Mouse (Mus musculus) v-Abl transformed pro-B cells (cell line): ENCODE measurements around the gene Tbcc.

ENCODE experiments used
- in situ Hi-C, 2 experiments: fragments of 400-800 bp; cut with MboI; formaldehyde crosslinking; loops; one replicate each; pipeline ENCODE4 v1.15.1; 2025; ENCODE audit not compliant: unreplicated experiment in 2 of 2

Gene Tbcc

DNA sequence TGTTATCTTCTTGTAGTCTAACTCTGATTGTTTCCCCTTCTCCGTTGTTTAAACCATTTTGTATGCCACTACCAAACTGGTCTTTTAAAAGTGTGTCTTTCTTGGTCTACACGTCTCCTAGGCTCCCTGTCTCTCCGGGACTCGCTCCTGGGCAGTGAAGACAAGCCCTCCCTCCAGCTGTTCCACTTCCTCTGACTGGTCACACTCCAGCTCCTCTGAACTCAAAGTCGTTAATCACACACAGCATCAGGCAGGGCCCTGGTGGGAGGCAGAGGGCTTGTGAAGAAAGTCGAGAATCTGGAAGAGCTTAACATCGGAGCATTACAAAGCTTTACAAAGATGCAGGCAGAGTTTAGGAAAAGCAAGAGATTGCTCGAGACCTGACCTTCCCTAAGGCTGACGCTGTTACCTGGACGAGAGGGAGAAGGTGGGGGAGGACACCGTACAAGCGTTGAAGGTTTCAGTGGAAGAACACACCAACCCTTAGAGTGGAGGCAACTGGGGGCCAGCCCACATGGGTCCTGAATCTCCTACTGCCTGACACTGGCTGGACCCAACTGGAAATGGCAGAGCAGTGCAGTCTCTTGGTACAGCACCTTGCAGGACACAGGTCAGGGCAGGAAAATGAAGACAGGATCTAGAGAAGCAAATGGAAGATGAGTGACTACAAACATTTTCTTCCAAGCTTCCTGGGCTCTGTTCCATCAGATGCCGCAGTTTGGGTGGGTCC, 6.9 kb downstream of the Tbcc start:
- in situ Hi-C loops = no loop called here

DNA sequence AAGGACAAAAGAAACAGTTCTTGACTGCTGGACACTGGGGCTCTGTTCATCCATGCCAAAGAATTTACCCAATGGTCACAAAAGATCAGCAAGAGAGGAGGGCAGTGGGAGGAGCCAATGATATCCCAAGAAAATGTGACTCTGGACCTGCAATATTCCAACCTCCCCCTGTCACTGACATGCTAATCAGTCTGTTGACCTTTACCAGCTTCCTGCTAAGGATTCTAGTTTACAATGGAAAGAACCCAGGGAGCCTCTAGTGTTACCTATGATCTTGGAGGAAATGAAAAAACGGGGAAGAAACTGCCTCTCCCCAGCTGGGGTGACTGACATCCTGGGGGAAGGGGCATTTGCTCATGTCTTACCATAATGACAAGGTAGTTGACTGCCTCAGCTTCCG, 10.5 kb downstream of the Tbcc start:
- in situ Hi-C loops = loop anchor here in 1 of 2 experiments (25.0 kb wide), 1 partner anchor 1164 kb away; the partner anchor contains the start of gene 1600014C23Rik

DNA sequence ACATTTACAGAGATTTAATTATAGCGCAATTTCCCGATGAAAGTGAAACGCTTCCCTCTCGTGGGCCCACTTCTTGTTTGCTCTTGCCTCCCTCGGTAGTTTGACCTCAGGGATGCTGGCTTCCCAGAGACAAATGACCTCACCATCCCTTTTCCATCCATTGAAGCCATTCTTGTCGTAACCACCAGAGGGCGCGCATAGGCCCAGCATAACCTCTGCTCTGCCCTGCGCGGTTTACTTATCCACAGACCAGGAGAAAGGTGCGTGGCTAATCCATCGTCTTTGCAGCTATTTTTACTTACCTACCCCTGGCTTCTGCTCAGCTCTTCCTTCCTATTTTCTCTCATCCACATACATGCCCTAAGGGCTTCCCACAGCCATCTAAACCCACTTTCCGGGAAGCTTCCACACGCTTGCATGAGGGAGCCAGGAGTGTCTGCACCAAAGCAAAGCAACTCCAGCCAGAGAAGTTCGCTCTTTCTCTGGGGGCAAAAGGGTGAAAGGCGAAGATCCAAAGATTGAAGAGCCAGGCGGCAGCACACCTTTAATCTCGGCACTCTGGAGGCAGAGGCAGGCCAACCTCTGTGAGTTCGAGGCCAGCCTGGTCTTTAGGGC, 13.5 kb downstream of the Tbcc start:
- in situ Hi-C loops = loop anchor here in 1 of 2 experiments (25.0 kb wide), 1 partner anchor 1167 kb away; the partner anchor contains the start of gene 1600014C23Rik

DNA sequence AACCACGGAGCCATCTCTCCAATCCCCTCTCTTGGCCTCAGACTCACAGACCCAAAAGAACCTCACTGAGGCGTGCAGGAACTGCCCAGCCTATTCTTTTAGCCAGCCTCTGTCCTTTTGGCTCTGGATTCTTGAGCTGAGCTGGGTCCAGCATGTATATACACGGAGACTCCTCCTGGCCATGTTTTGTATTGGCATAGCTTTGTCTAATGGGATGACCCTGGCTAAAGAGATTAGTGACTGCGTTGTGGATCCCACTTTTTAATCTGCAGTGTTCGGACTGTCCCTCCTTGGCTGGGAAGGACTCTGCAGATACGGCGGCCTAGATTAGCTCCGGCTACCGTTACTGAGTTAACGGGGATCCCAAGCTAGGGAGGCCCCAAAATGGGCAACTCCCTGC, 19.7 kb downstream of the Tbcc start, which contains the start of gene Prph2:
Gene Prph2 (plus strand): TSS at position 274 of the 400 bp plus-strand sequence.
- in situ Hi-C loops = loop anchor here in 1 of 2 experiments (25.0 kb wide), 1 partner anchor 1173 kb away; the partner anchor contains the start of gene 1600014C23Rik

DNA sequence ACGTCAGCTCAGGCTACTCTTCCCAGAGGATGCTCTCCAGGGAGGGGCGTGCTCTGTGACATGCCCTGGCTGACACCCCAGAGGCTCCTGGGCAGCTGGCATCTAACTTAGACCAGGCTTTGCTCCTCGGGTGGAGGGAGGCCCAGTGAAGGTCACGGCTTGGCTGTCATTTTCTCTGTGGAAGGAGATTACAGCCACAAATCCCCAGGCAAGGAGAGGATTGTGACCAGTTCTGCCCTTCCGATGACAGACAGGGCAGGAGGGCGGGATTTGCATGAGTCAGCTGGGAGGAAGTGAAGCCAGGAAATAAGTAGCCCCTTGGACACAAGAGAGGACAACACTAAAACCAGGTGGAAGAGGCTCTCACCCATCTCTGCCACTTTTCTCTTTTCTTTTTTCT, 21.8 kb downstream of the Tbcc start:
- in situ Hi-C loops = loop anchor here in 1 of 2 experiments (25.0 kb wide), 1 partner anchor 1175 kb away; the partner anchor contains the start of gene 1600014C23Rik

DNA sequence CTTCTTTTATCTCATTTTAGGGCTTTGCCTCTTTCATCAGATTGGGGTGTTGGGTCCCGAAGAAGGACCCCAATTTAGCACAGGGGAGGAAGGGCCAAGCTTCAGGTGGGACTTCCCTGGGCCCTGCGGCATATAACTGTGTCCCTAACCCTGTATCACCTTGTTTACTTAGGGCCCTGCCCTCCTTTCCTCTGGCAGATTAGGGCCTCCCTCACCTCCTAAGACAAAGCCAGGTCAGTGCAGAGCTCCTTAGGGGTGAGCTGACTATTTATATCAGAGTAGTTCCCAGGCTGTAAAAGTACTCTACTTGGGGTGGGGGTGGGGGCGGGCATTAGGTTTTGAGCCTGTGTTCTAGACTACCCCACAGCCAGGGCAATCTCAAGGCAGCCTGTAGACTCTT, 24.6 kb downstream of the Tbcc start:
- in situ Hi-C loops = loop anchor here in 1 of 2 experiments (25.0 kb wide), 1 partner anchor 1178 kb away; the partner anchor contains the start of gene 1600014C23Rik

DNA sequence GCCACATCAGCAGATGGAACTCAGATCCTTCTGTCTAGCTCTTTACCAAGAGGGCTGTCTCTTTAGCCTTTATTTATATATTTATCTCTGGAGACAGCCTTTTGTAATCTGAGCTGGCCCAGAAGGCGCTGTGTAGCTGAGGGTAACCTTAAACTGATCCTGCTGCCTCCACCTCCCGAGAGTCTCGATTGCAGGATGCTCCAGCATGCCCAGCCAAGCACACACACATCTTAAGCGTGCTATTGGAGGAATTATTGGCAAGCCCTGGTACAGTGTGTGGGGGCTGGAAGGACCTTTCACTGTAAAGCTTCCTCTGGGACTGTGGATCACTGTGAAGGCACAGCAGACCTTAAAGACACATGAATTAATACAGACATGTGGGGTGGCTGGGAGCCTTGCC, 28.5 kb downstream of the Tbcc start:
- in situ Hi-C loops = loop anchor here in 1 of 2 experiments (25.0 kb wide), 1 partner anchor 1182 kb away; the partner anchor contains the start of gene 1600014C23Rik

DNA sequence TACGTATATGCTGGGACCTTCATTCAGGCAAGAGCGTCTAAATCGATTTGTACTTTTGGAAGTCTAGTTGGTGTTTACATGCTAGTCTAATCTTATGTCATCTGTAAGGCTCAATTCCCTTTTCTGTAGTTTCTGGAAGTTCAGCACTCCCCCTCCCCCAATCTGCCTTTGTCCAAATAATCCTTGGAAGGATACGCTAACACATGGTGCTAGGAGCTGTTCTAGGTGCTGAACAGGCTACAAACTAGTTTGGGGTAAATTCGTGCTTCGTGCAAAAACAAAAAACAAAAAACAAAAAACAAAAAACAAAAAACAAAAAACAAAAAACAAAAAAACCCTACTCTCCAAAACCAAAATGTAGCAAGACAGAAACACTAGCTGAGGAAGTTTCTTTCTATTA, 30.4 kb downstream of the Tbcc start:
- in situ Hi-C loops = loop anchor here in 1 of 2 experiments (25.0 kb wide), 1 partner anchor 1184 kb away; the partner anchor contains the start of gene 1600014C23Rik

DNA sequence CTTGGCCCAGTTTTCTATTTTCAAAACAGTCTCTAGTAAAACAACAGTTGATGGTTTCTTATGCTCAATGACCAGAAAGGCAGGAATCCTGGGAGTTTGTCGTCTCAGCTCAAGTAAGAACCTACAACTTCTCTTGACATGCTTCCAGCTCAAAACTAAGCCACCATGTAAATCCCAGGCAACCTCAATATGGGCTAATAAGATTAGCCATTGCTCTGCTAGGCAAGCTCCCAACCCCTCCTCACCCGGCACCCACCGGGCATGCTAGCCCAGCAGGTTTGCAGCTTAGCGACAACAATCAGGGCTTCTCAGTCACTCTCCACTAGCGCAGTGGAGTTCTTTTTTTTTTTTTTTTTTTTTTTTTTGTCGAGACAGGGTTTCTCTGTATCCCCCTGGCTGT, 35.7 kb downstream of the Tbcc start:
- in situ Hi-C loops = loop anchor here in 1 of 2 experiments (25.0 kb wide), 1 partner anchor 714 kb away; the partner anchor contains the start of genes Polh and Xpo5

DNA sequence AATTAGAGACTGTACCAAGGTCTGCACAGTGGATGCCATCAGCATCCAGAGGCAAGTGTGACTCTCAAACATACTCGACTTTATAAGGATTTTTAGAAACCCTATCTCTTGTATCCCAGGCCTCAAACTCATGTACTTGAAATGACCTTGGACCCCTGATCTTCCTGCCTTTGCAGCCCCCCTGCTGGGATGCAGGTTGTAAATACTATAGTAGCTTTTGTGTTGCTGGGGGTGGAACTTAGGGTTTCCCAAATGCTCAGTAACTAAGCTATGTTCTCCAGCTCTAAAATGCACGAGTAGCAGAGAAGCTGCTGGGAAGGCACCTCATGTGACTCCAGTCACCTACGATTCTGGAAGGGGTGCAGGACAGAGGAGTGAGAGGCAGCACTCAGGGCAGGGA, 36.5 kb downstream of the Tbcc start:
- in situ Hi-C loops = loop anchor here in 1 of 2 experiments (25.0 kb wide), 1 partner anchor 715 kb away; the partner anchor contains the start of genes Polh and Xpo5

DNA sequence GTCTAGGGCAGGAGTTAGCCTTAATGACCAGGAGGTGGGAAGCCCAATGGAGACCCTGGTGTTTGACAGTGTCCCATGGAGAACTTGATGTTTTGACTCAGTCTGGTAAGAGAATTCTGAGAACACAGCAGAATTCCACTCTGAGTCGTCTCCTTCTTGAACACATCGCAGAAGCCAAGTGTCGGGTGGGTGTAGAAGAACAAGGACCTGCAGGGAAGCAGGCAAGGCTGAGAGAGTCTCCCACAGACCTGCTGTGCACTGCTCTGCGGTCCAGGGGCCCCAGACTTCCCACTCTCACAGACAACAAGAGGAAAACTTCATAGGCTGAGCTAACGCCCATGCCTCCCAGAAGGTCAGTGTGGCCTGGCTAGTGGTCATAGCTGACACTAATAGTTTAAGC, 37.3 kb downstream of the Tbcc start:
- in situ Hi-C loops = loop anchor here in 1 of 2 experiments (25.0 kb wide), 1 partner anchor 715 kb away; the partner anchor contains the start of genes Polh and Xpo5

DNA sequence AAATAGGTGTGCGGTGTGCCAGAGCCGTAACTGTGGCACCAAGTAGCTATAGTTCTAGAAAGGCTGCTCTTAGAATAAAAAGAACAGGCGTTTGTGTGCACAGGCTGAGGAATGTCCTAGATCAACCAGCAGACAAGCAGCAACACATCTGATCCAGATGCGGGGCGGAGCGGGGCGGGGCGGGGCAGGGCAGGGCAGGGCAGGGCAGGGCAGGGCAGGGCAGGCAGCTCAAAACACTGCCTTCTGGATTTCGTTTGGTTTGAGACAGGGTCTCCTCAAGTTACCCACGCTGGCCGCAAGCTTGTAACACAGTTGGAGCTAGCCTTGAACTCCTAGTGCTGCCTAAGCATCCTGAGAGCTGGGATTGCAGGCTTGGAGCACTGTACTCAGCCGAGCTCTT, 38.8 kb downstream of the Tbcc start:
- in situ Hi-C loops = loop anchor here in 1 of 2 experiments (25.0 kb wide), 1 partner anchor 717 kb away; the partner anchor contains the start of genes Polh and Xpo5

DNA sequence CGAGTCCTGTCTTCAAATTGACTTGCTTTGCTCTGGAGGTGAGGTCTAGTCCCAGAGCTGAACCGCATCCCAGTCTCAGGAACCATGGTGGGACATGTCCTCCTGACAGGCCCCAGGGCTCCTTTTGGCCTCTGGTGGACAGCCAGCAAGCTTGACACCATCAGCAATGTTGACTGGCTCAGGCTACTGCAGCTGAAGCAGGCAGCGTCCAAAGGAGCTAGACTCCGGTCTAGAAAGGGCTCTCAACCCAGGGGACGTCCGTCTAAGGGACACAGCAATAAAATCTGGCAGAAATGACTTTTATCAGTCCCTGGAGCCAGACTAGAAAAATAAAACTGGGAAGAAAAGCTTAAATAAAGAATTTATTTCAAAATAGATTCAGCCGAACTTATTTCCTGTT, 39.4 kb downstream of the Tbcc start:
- in situ Hi-C loops = loop anchor here (10.0 to 25.0 kb wide), 2 partner anchors 105 to 718 kb away; partner anchors contain the start of genes Polh (in 1 of the 2) and Xpo5 (in 1 of the 2)

DNA sequence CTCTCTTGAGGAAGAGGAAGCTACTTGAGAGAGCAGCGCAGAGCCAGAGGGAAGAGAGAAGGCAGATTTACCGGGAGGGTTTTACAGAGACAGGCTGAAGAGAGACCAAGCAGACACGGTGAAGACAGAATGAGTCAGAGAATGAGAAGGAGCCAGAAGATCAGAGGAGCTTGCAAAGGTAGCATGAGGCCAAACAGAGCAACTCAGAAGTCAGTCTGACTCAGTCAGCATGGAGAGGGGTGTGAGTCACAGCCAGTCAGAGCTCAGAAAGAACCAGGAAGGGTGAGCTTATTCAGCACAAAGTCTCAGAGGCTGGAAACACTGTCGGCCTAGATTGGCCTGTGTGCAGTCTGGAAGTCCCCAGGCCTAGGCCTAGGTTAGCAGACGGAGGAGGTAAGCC, 42.5 kb downstream of the Tbcc start:
- in situ Hi-C loops = loop anchor here (10.0 to 25.0 kb wide), 2 partner anchors 102 to 721 kb away; partner anchors contain the start of genes Polh (in 1 of the 2) and Xpo5 (in 1 of the 2)

DNA sequence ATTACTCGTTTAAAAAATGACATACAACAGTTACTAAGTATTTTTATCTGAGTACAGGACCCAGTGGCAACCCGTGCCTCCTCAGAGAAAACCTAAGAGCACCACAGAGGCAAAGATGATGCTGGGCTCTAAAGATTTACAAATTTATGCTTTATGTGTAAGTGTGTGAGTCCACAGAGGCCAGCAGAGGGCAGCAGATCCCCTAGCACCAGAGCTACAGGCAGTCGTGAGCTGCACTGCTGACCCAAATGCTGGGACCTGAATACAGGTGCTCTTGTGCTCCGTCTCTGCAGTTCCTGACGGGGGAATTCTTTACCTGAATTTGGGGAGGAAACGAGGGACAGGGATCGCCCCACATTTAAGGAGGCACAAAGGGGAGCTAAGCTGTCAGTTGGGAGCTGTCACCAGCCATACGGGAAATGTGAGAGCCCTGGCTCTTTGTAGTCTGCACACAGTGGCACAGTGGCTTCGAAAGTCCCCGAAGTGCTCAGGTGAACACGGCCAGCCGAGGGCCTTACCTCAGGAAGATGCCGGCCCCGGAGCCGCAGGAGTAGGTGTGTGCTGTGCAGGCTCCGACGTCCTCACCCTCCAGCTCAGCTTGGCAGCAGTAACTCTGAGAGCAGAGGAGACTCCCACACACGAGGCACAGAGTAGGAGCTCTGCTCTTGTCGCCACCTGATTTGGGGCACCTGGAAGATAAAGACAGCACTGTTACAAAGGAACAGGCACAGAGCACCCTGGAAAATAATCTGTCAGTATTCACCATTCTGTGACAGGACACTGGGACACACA, 43.3 kb downstream of the Tbcc start:
- in situ Hi-C loops = loop anchor here (10.0 to 25.0 kb wide), 2 partner anchors 101 to 721 kb away; partner anchors contain the start of genes Polh (in 1 of the 2) and Xpo5 (in 1 of the 2)

DNA sequence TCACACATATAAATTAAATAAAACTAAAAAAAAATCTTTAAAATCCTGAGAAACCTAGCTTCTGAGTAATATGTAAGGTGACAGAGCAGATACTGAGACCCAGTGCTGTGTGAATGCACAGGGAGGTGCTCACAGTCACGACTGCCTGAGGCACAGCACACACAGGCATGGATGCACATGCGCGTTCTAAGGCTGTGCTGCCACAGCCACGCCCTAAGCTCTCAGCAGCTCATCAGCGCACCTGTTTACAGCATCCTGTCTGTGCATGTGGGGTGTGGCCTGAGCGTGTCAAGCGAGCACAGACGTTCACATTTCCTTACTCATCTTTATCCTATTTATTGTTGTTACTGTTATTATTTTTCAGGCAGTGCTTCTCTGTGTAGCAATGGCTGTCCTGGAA, 50.0 kb downstream of the Tbcc start:
- in situ Hi-C loops = loop anchor here in 1 of 2 experiments (25.0 kb wide), 1 partner anchor 728 kb away; the partner anchor contains the start of genes Polh and Xpo5
